Mouse (Mus musculus) myocyte (in vitro differentiated cells): Measurements from ENCODE around the gene Myo16.

Experiments used
- CEBPB ChIP-seq: IDR thresholded peaks from 2 replicates; pipeline ENCODE4 v1.6.1; 2011; ENCODE audit warnings: mild to moderate bottlenecking, moderate library complexity; ENCODE audit not compliant: poor library complexity, insufficient read depth, severe bottlenecking
- E2F4 ChIP-seq: IDR thresholded peaks from one replicate; pipeline ENCODE4 v1.6.1; 2011; ENCODE audit warnings: mild to moderate bottlenecking, control low read depth, moderate library complexity; ENCODE audit not compliant: insufficient read depth
- MAX ChIP-seq: IDR thresholded peaks from one replicate; pipeline ENCODE4 v1.6.1; 2011; ENCODE audit warnings: low read depth, mild to moderate bottlenecking, control low read depth
- MYOD1 ChIP-seq, 3 experiments: IDR thresholded peaks; one replicate each; pipeline ENCODE4 v1.6.1; 2011; ENCODE audit warnings: control low read depth in 2 of 3, low read depth in 2 of 3, mild to moderate bottlenecking in 2 of 3, moderate library complexity in 1 of 3; ENCODE audit not compliant: insufficient read length in 2 of 3, control insufficient read depth in 1 of 3
- MYOG ChIP-seq, 3 experiments: IDR thresholded peaks; one replicate each; pipeline ENCODE4 v1.6.1; 2011; ENCODE audit warnings: control low read depth in 2 of 3, low read depth in 2 of 3, mild to moderate bottlenecking in 2 of 3; ENCODE audit not compliant: insufficient read length in 2 of 3, control insufficient read depth in 1 of 3, insufficient read depth in 1 of 3
- POLR2A ChIP-seq: IDR thresholded peaks from one replicate; pipeline ENCODE4 v1.6.1; 2011; ENCODE audit warnings: low read depth, mild to moderate bottlenecking, control low read depth, moderate library complexity; ENCODE audit not compliant: insufficient read length
- POLR2AphosphoS2 ChIP-seq: IDR thresholded peaks from one replicate; pipeline ENCODE4 v1.6.1; 2011; ENCODE audit warnings: low read depth, control low read depth; ENCODE audit not compliant: insufficient read length
- SRF ChIP-seq: IDR thresholded peaks from one replicate; pipeline ENCODE4 v1.6.1; 2011; ENCODE audit warnings: low read depth; ENCODE audit not compliant: control insufficient read depth, insufficient read length
- TCF12 ChIP-seq: IDR thresholded peaks from one replicate; pipeline ENCODE4 v1.6.1; 2011; ENCODE audit warnings: mild to moderate bottlenecking, control low read depth; ENCODE audit not compliant: poor library complexity, insufficient read depth, severe bottlenecking
- TCF3 ChIP-seq: IDR thresholded peaks from one replicate; pipeline ENCODE4 v1.6.1; 2011; ENCODE audit warnings: low read depth, control low read depth; ENCODE audit not compliant: insufficient read length
- USF1 ChIP-seq: IDR thresholded peaks from one replicate; pipeline ENCODE4 v1.6.1; 2011; ENCODE audit warnings: low read depth, mild to moderate bottlenecking, control low read depth, moderate library complexity

DNA sequence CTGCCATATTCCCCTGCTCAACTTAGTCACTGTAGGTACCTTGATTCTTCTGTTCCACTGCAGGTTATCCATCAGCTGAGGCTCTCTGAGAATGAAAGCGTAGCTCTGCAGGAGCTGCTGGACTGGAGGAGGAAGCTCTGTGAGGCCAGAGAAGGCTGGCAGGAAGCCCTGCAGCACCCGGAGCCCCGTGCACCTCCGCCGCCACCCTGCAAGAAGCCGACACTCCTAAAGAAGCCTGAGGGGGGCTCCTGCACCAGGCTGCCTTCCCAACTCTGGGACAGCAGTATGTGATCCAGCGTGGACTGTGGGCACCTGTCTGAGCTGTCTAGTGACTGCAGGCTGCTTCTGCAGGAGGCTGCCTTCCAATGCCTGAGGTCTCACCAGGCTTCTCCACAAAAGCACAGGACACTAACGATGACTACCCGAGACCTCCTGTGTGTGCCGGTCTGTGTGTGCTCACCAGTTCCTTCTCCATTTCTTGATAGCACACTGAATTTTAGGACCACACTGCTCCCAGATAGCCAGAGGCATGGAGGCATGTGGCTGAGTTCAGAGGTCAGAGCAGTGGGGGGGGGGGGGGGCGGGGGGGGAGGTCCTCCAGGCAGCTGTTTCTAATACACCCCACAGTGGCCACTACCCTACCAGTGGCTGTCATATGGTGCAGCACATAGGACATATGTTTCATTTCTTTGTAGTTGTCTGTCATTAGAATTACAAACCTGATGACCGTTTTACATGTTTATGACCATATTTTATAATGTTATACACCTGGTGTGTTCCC lies 479.8 kb downstream of the Myo16 start:
- TF ChIP-seq MAX (no peak), POLR2A (no peak), TCF12 (no peak), E2F4 (no peak), MYOD1 (IDR thresholded peaks at IDR 0.05; ENCODE audit: control insufficient read depth in 1 of 3, insufficient read length in 2 of 3, low read depth in 2 of 3) (no peak), USF1 (no peak), CEBPB (no peak), MYOG (IDR thresholded peaks at IDR 0.05; ENCODE audit: control insufficient read depth in 1 of 3, insufficient read depth in 1 of 3, insufficient read length in 2 of 3, low read depth in 2 of 3) (no peak), SRF (no peak), POLR2AphosphoS2 (no peak), TCF3 (no peak)
